Mouse (Mus musculus): Measurements from ENCODE around the gene 1700015F17Rik.

DNA sequence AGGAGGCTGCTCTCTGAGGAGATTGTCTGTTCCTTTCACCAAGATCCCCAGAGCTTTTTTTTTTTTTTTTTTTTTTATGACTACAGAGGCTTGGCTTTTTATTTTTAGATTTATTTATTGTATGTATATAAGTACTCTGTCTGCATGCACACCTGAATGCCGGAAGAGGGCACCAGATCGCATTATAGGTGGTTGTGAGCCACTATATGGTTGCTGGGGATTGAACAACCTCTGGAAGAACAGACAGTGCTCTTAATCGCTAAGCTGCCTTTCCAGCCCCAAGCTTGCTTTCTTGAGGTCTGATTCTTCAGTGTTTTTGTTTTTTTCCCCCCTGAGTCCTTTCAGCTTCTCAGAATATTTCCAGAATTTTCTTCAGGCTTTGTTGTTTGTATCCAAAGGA, 7.1 kb upstream of the 1700015F17Rik start:
- no peak for TF ChIP-seq POLR2AphosphoS2 (IDR thresholded peaks at IDR 0.05; ENCODE audit: insufficient read length, low read depth)
- no peak for TF ChIP-seq TCF3 (IDR thresholded peaks at IDR 0.05; ENCODE audit: insufficient read length, low read depth)
- TF ChIP-seq MYOG (IDR thresholded peaks at IDR 0.05; ENCODE audit: control insufficient read depth in 1 of 3, insufficient read depth in 1 of 3, insufficient read length in 2 of 3, low read depth in 2 of 3) = no peak
- TF ChIP-seq USF1 (IDR thresholded peaks at IDR 0.05; ENCODE audit: low read depth) = no peak
- no peak for TF ChIP-seq MAX (IDR thresholded peaks at IDR 0.05; ENCODE audit: low read depth)
- TF ChIP-seq CEBPB (IDR thresholded peaks at IDR 0.05; ENCODE audit: insufficient read depth, poor library complexity, severe bottlenecking) = no peak

Data from myocyte (in vitro differentiated cells).